Mouse (Mus musculus): Measurements from ENCODE around the gene Adam19. TPM values are rescaled to one million over a fixed set of nuclear protein-coding genes. Genes with fewer than 3 reads are reported as not detected.

The Adam19 gene
- polyA plus RNA-seq, 1 experiment from 2014 or later = 15.2 TPM

DNA sequence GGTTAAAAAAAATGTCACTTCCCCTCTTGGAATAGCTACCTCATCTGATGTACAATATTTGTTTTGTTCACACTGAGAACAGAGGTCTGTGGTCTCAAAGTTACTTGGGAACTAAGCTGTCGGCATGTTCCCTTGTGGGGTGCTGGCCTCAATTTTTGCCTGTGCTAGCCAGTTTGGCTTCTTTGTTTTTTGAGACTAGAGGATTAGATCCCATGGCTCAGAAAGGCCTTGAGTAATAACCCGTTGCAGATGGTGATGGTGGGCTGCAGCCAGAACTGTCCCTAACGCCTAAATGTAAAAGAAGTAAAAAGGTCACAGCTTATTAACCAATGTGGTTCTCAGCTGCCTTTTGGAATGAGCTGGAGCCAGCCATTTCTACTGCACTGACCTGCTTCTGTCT lies 57.4 kb downstream of the Adam19 start:
- no peak overlapping the region for H3K4me2 ChIP-seq (ENCODE audit: low read depth, low read length)
- ATAC-seq (ENCODE audit: low read depth) (no peak), DNase-seq (ENCODE audit: low spot score) (no peak)
- H3K9me3 ChIP-seq (ENCODE audit: control insufficient read depth, low read length) = no peaks in the 10 kb centered on the region
- H3K4me3 ChIP-seq (ENCODE audit: low read depth, low read length) = no peak overlapping the region
- H3K27ac ChIP-seq (replicated peaks; ENCODE audit: low read depth, low read length) = no peak overlapping the region
- H3K4me1 ChIP-seq (ENCODE audit: control insufficient read depth, insufficient read depth, low read length) = no peaks in the 10 kb centered on the region
- H3K9ac ChIP-seq (ENCODE audit: low read depth, low read length) = no peak overlapping the region
- H3K36me3 ChIP-seq (ENCODE audit: control insufficient read depth, insufficient read depth, low read length) = peaks cover 27% of the 10 kb centered on the region
- WGBS = 65% methylated on average over 3 of the region's 3 CpGs
- no peaks in the 10 kb centered on the region for H3K27me3 ChIP-seq (replicated peaks; ENCODE audit: control insufficient read depth, insufficient read depth, low read length)

- Histone ChIP-seq H3K4me1 (ENCODE audit: control insufficient read depth, insufficient read depth, low read length) (no peaks in the 10 kb centered on the region), H3K36me3 (ENCODE audit: control insufficient read depth, insufficient read depth, low read length) (peaks cover 34% of the 10 kb centered on the region), H3K4me2 (ENCODE audit: low read depth, low read length) (no peak overlapping the region), H3K27me3 (replicated peaks; ENCODE audit: control insufficient read depth, insufficient read depth, low read length) (no peaks in the 10 kb centered on the region), H3K9ac (ENCODE audit: low read depth, low read length) (no peak overlapping the region), H3K9me3 (ENCODE audit: control insufficient read depth, low read length) (no peaks in the 10 kb centered on the region), H3K4me3 (ENCODE audit: low read depth, low read length) (no peak overlapping the region), H3K27ac (replicated peaks; ENCODE audit: low read depth, low read length) (no peak overlapping the region)
- no peak for DNase-seq (ENCODE audit: low spot score)
- no peak for ATAC-seq (ENCODE audit: low read depth)
- WGBS = 85% methylated on average over 7 of the region's 7 CpGs
Observed at GRCm38 (mm10) chr11:46114221-46114620, 58.4 kb downstream of the Adam19 start.

GRCm38 (mm10) chr11:46115011-46115410 lies 59.2 kb downstream of the Adam19 start:
- no peaks in the 10 kb centered on the region for H3K27me3 ChIP-seq (replicated peaks; ENCODE audit: control insufficient read depth, insufficient read depth, low read length)
- WGBS = 74% methylated on average over 4 of the region's 4 CpGs
- H3K27ac ChIP-seq (replicated peaks; ENCODE audit: low read depth, low read length) = no peak overlapping the region
- no peaks in the 10 kb centered on the region for H3K9me3 ChIP-seq (ENCODE audit: control insufficient read depth, low read length)
- H3K4me1 ChIP-seq (ENCODE audit: control insufficient read depth, insufficient read depth, low read length) = no peaks in the 10 kb centered on the region
- H3K4me2 ChIP-seq (ENCODE audit: low read depth, low read length) = no peak overlapping the region
- no peak for ATAC-seq (ENCODE audit: low read depth)
- no peak overlapping the region for H3K9ac ChIP-seq (ENCODE audit: low read depth, low read length)
- peaks cover 34% of the 10 kb centered on the region for H3K36me3 ChIP-seq (ENCODE audit: control insufficient read depth, insufficient read depth, low read length)
- H3K4me3 ChIP-seq (ENCODE audit: low read depth, low read length) = no peak overlapping the region
- no peak for DNase-seq (ENCODE audit: low spot score)

DNA sequence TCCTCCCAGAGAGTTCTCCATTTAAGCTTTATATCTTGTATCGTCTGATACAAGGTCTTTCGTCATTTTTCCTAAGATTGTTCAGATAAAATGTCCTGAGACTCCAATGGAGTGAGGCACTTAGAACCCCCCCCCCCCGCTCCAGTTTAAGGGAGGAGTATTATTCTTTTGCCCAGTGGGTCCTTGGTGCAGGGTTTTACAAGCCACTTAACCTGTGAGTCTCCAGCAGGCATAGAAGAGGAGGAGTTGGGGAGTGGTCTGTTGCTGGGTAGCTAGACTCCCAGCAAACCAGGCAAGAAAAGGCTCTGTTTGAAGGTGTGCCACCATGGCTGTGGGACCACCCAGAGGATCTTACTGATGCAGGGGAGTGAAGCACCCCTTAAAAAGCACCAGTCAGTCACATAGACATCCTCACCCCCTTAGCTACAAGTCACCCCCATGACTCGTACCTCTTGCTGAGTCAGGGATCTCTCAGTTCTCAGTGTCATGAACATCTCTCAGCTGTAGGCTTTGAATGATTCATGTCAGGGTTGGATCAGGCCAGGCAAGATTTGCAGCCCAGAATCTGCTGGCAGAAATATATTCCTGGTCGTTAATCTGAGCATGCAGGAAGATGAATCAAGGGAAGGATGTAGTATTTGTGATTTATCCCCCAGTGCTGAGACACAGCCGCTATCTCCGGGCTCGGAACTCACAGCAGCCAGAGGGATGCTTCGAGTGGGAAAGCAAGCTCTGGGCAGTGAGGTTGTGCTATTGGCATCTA lies 59.8 kb downstream of the Adam19 start:
- H3K4me1 ChIP-seq (ENCODE audit: control insufficient read depth, insufficient read depth, low read length) = no peaks in the 10 kb centered on the region
- H3K36me3 ChIP-seq (ENCODE audit: control insufficient read depth, insufficient read depth, low read length) = peaks cover 34% of the 10 kb centered on the region
- H3K9ac ChIP-seq (ENCODE audit: low read depth, low read length) = no peak overlapping the region
- ATAC-seq (ENCODE audit: low read depth) (no peak), DNase-seq (ENCODE audit: low spot score) (no peak)
- 86% methylated on average over 9 of the region's 9 CpGs for WGBS
- H3K27ac ChIP-seq (replicated peaks; ENCODE audit: low read depth, low read length) = no peak overlapping the region
- no peaks in the 10 kb centered on the region for H3K9me3 ChIP-seq (ENCODE audit: control insufficient read depth, low read length)
- H3K4me3 ChIP-seq (ENCODE audit: low read depth, low read length) = no peak overlapping the region
- no peaks in the 10 kb centered on the region for H3K27me3 ChIP-seq (replicated peaks; ENCODE audit: control insufficient read depth, insufficient read depth, low read length)
- no peak overlapping the region for H3K4me2 ChIP-seq (ENCODE audit: low read depth, low read length)

DNA sequence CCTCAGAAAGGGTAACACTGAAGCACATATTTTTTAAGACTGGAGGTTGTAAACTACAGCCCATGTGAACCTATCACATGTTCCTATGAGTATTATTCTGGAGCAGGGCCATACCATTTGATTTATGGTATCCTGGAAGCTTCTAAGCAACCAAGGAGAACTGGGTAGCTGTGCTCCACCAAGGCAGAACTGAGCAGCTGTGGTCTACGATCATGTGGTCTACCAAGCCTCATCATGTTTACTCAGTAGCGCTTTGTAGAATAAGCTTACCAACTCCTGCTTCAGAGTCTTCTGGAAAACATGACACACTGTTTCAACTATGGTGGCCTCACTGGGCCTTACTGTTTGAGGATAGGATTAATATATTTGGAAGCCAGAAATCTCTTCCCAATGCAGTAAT lies 60.7 kb downstream of the Adam19 start:
- H3K36me3 ChIP-seq (ENCODE audit: control insufficient read depth, insufficient read depth, low read length) = peaks cover 41% of the 10 kb centered on the region
- H3K9ac ChIP-seq (ENCODE audit: low read depth, low read length) = no peak overlapping the region
- DNase-seq (ENCODE audit: low spot score) (no peak), ATAC-seq (ENCODE audit: low read depth) (no peak)
- no peaks in the 10 kb centered on the region for H3K4me1 ChIP-seq (ENCODE audit: control insufficient read depth, insufficient read depth, low read length)
- no peak overlapping the region for H3K4me2 ChIP-seq (ENCODE audit: low read depth, low read length)
- no peak overlapping the region for H3K4me3 ChIP-seq (ENCODE audit: low read depth, low read length)
- 88% methylated on average over 2 of the region's 2 CpGs for WGBS
- H3K9me3 ChIP-seq (ENCODE audit: control insufficient read depth, low read length) = no peaks in the 10 kb centered on the region
- H3K27ac ChIP-seq (replicated peaks; ENCODE audit: low read depth, low read length) = no peak overlapping the region
- H3K27me3 ChIP-seq (replicated peaks; ENCODE audit: control insufficient read depth, insufficient read depth, low read length) = no peaks in the 10 kb centered on the region

DNA sequence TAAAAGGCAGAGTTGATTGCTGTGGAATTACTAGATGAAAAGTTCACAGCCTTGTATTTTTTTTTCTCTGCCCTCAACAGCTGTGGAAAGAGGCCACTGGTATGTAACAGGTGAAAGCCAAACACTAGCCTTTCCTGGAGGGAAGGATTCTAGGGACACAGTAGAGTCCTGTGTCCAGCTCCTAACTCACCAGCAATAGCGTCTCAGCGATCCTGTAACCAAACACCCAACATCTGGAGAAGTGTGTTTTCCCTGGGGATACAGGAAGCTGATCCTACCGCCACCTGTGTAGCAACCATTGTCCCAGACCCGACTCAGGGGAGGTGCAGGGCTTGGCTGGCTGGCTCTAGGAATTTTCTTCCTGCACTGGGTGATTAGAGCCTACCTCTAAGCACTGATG lies 63.8 kb downstream of the Adam19 start:
- Histone ChIP-seq H3K9ac (ENCODE audit: low read depth, low read length) (no peak overlapping the region), H3K27ac (replicated peaks; ENCODE audit: low read depth, low read length) (no peak overlapping the region), H3K4me3 (ENCODE audit: low read depth, low read length) (no peak overlapping the region), H3K4me2 (ENCODE audit: low read depth, low read length) (no peak overlapping the region), H3K9me3 (ENCODE audit: control insufficient read depth, low read length) (no peaks in the 10 kb centered on the region), H3K4me1 (ENCODE audit: control insufficient read depth, insufficient read depth, low read length) (no peaks in the 10 kb centered on the region), H3K36me3 (ENCODE audit: control insufficient read depth, insufficient read depth, low read length) (peaks cover 49% of the 10 kb centered on the region), H3K27me3 (replicated peaks; ENCODE audit: control insufficient read depth, insufficient read depth, low read length) (no peaks in the 10 kb centered on the region)
- DNase-seq (ENCODE audit: low spot score) = peak; percentile 68
- 8% methylated on average over 4 of the region's 4 CpGs for WGBS
- peak; percentile 81 for ATAC-seq (ENCODE audit: low read depth)

GRCm38 (mm10) chr11:46120084-46120483 lies 64.3 kb downstream of the Adam19 start:
- no peak overlapping the region for H3K9ac ChIP-seq (ENCODE audit: low read depth, low read length)
- no peak overlapping the region for H3K4me3 ChIP-seq (ENCODE audit: low read depth, low read length)
- H3K4me2 ChIP-seq (ENCODE audit: low read depth, low read length) = no peak overlapping the region
- no peaks in the 10 kb centered on the region for H3K4me1 ChIP-seq (ENCODE audit: control insufficient read depth, insufficient read depth, low read length)
- H3K36me3 ChIP-seq (ENCODE audit: control insufficient read depth, insufficient read depth, low read length) = peaks cover 48% of the 10 kb centered on the region
- no peaks in the 10 kb centered on the region for H3K9me3 ChIP-seq (ENCODE audit: control insufficient read depth, low read length)
- WGBS = 67% methylated on average over 10 of the region's 10 CpGs
- no peak for DNase-seq (ENCODE audit: low spot score)
- no peak overlapping the region for H3K27ac ChIP-seq (replicated peaks; ENCODE audit: low read depth, low read length)
- no peaks in the 10 kb centered on the region for H3K27me3 ChIP-seq (replicated peaks; ENCODE audit: control insufficient read depth, insufficient read depth, low read length)
- no peak for ATAC-seq (ENCODE audit: low read depth)

- no peak overlapping the region for H3K4me2 ChIP-seq (ENCODE audit: low read depth, low read length)
- H3K9me3 ChIP-seq (ENCODE audit: control insufficient read depth, low read length) = no peaks in the 10 kb centered on the region
- no peak overlapping the region for H3K9ac ChIP-seq (ENCODE audit: low read depth, low read length)
- ATAC-seq (ENCODE audit: low read depth) (no peak), DNase-seq (ENCODE audit: low spot score) (no peak)
- no peak overlapping the region for H3K27ac ChIP-seq (replicated peaks; ENCODE audit: low read depth, low read length)
- no peaks in the 10 kb centered on the region for H3K27me3 ChIP-seq (replicated peaks; ENCODE audit: control insufficient read depth, insufficient read depth, low read length)
- peaks cover 48% of the 10 kb centered on the region for H3K36me3 ChIP-seq (ENCODE audit: control insufficient read depth, insufficient read depth, low read length)
- H3K4me3 ChIP-seq (ENCODE audit: low read depth, low read length) = no peak overlapping the region
- 80% methylated on average over 4 of the region's 4 CpGs for WGBS
- H3K4me1 ChIP-seq (ENCODE audit: control insufficient read depth, insufficient read depth, low read length) = no peaks in the 10 kb centered on the region
Observed at GRCm38 (mm10) chr11:46121666-46122065, 65.9 kb downstream of the Adam19 start.

DNA sequence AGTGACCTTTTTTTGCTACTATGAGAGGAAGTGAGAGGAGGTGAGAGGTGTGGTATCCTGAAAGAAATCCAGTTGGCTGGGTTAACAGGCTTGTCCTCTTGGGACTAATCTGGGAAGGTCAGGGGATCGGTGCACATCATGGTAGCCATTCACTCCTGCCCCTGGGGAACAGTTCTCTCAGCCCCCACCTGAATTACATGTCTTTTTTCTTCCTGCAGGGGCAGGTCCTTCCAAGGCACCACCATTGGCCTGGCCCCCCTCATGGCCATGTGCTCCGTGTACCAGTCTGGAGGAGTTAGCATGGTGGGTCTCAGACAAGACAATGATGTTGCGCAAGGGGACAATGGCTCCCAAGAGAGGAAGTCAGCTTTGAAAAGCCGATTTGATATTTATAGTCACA lies 67.1 kb downstream of the Adam19 start:
- Histone ChIP-seq H3K4me1 (ENCODE audit: control insufficient read depth, insufficient read depth, low read length) (no peaks in the 10 kb centered on the region), H3K36me3 (ENCODE audit: control insufficient read depth, insufficient read depth, low read length) (peaks cover 49% of the 10 kb centered on the region), H3K27ac (replicated peaks; ENCODE audit: low read depth, low read length) (no peak overlapping the region), H3K27me3 (replicated peaks; ENCODE audit: control insufficient read depth, insufficient read depth, low read length) (no peaks in the 10 kb centered on the region), H3K4me2 (ENCODE audit: low read depth, low read length) (no peak overlapping the region), H3K4me3 (ENCODE audit: low read depth, low read length) (no peak overlapping the region), H3K9me3 (ENCODE audit: control insufficient read depth, low read length) (no peaks in the 10 kb centered on the region), H3K9ac (ENCODE audit: low read depth, low read length) (no peak overlapping the region)
- 86% methylated on average over 4 of the region's 4 CpGs for WGBS
- DNase-seq (ENCODE audit: low spot score) = no peak
- no peak for ATAC-seq (ENCODE audit: low read depth)

All from embryonic facial prominence, embryonic 14.5 days (tissue).